Mouse (Mus musculus): ENCODE data around the gene Rab20. TPM values are rescaled to one million over a fixed set of nuclear protein-coding genes. Genes with fewer than 3 reads are reported as not detected.

Gene Rab20
- polyA plus RNA-seq (2015; fragmentation: Nextera tagmentation; extraction: Ambion mirVana), result 3.1 and 3.5 TPM in 2 replicates

GRCm38 (mm10) chr8:11477811-11478761 is at the start of gene Rab20:
Gene Rab20, minus strand, starts transcription at chr8:11478710.
- peaks cover 53% of the 10 kb centered on the region for H3K4me1 ChIP-seq (replicated peaks)
- no peak for DNase-seq
- ATAC-seq (ENCODE audit: low read depth), result peak; percentile 41
- no peaks in the 10 kb centered on the region for H3K9me3 ChIP-seq (replicated peaks)
- H3K36me3 ChIP-seq, result no peaks in the 10 kb centered on the region
- peak within 1 kb of the TSS; percentile 73 for H3K4me2 ChIP-seq
- peaks cover 96% of the 10 kb centered on the region for H3K27me3 ChIP-seq
- WGBS (ENCODE audit: insufficient replicate concordance), result under 1% methylated on average over 69 of the region's 69 CpGs
- H3K9ac ChIP-seq, result peak within 1 kb of the TSS; percentile 22; the same call in 1 of the 2 replicates
- H3K4me3 ChIP-seq (replicated peaks), result peak within 1 kb of the TSS; percentile 58
- no peak within 1 kb of the TSS for H3K27ac ChIP-seq

GRCm38 (mm10) chr8:11523331-11523730 is 44.8 kb upstream of the Rab20 start:
- no peak for DNase-seq

GRCm38 (mm10) chr8:11518676-11519075 is 40.2 kb upstream of the Rab20 start:
- no peaks in the 10 kb centered on the region for H3K27me3 ChIP-seq
- 84% methylated on average over 11 of the region's 11 CpGs for WGBS (ENCODE audit: insufficient replicate concordance)
- H3K9ac ChIP-seq, result no peak overlapping the region
- no peak overlapping the region for H3K4me3 ChIP-seq (replicated peaks)
- ATAC-seq (ENCODE audit: low read depth) (no peak), DNase-seq (no peak)
- H3K4me1 ChIP-seq (replicated peaks), result peaks cover 23% of the 10 kb centered on the region
- H3K9me3 ChIP-seq (replicated peaks), result no peaks in the 10 kb centered on the region
- no peak overlapping the region for H3K4me2 ChIP-seq
- H3K27ac ChIP-seq, result no peak overlapping the region
- peaks cover 76% of the 10 kb centered on the region for H3K36me3 ChIP-seq

More at GRCm38 (mm10) chr8:11523331-11523730, 44.8 kb upstream of the Rab20 start:
- H3K9me3 ChIP-seq (replicated peaks), result no peaks in the 10 kb centered on the region
- 0 out of 2 replicates have a peak, but pooled peaks cover 3% of the 10 kb centered on the region for H3K4me1 ChIP-seq (replicated peaks)
- H3K4me3 ChIP-seq (replicated peaks), result no peak overlapping the region
- no peak for ATAC-seq (ENCODE audit: low read depth)
- H3K4me2 ChIP-seq, result no peak overlapping the region
- H3K36me3 ChIP-seq, result peaks cover 48% of the 10 kb centered on the region
- no peak overlapping the region for H3K27ac ChIP-seq
- no peaks in the 10 kb centered on the region for H3K27me3 ChIP-seq
- H3K9ac ChIP-seq, result no peak overlapping the region
- WGBS (ENCODE audit: insufficient replicate concordance), result 68% methylated on average over 3 of the region's 3 CpGs

- WGBS (ENCODE audit: insufficient replicate concordance), result 83% methylated on average over 6 of the region's 6 CpGs
- H3K9ac ChIP-seq, result no peak overlapping the region
- ATAC-seq (ENCODE audit: low read depth) (no peak), DNase-seq (no peak)
- no peaks in the 10 kb centered on the region for H3K27me3 ChIP-seq
- H3K4me1 ChIP-seq (replicated peaks), result peaks cover 29% of the 10 kb centered on the region
- no peak overlapping the region for H3K4me3 ChIP-seq (replicated peaks)
- H3K4me2 ChIP-seq, result no peak overlapping the region
- H3K36me3 ChIP-seq, result peaks cover 83% of the 10 kb centered on the region
- H3K9me3 ChIP-seq (replicated peaks), result no peaks in the 10 kb centered on the region
- H3K27ac ChIP-seq, result no peak overlapping the region
Measured at GRCm38 (mm10) chr8:11518056-11518396, 39.5 kb upstream of the Rab20 start.

GRCm38 (mm10) chr8:11517366-11518055 is 39.0 kb upstream of the Rab20 start:
- ATAC-seq (ENCODE audit: low read depth) (no peak), DNase-seq (no peak)
- Histone ChIP-seq H3K9me3 (replicated peaks) (no peaks in the 10 kb centered on the region), H3K4me1 (replicated peaks) (peaks cover 34% of the 10 kb centered on the region), H3K4me3 (replicated peaks) (no peak overlapping the region), H3K36me3 (peaks cover 86% of the 10 kb centered on the region), H3K4me2 (no peak overlapping the region), H3K27ac (no peak overlapping the region), H3K27me3 (no peaks in the 10 kb centered on the region), H3K9ac (no peak overlapping the region)
- WGBS (ENCODE audit: insufficient replicate concordance), result 76% methylated on average over 16 of the region's 16 CpGs

- H3K4me2 ChIP-seq, result no peak overlapping the region
Measured at GRCm38 (mm10) chr8:11516292-11516691, 37.8 kb upstream of the Rab20 start.

GRCm38 (mm10) chr8:11513247-11513646 is 34.7 kb upstream of the Rab20 start:
- peak; percentile 55 for ATAC-seq (ENCODE audit: low read depth)
- H3K9me3 ChIP-seq (replicated peaks), result no peaks in the 10 kb centered on the region
- H3K27me3 ChIP-seq, result no peaks in the 10 kb centered on the region
- H3K27ac ChIP-seq, result peak overlapping the region; percentile 78
- no peak for DNase-seq
- WGBS (ENCODE audit: insufficient replicate concordance), result 48% methylated on average over 5 of the region's 5 CpGs
- peak overlapping the region; percentile 39 for H3K9ac ChIP-seq
- H3K4me1 ChIP-seq (replicated peaks), result peaks cover 43% of the 10 kb centered on the region
- peak overlapping the region; percentile 37 for H3K4me2 ChIP-seq
- 0 out of 2 replicates have a peak overlapping the region, but pooled peaks have one; percentile 0 for H3K4me3 ChIP-seq (replicated peaks)
- peaks cover 97% of the 10 kb centered on the region for H3K36me3 ChIP-seq

More at GRCm38 (mm10) chr8:11516292-11516691, 37.8 kb upstream of the Rab20 start:
- Histone ChIP-seq H3K9ac (no peak overlapping the region), H3K9me3 (replicated peaks) (no peaks in the 10 kb centered on the region), H3K36me3 (peaks cover 87% of the 10 kb centered on the region), H3K4me3 (replicated peaks) (no peak overlapping the region), H3K4me1 (replicated peaks) (peaks cover 43% of the 10 kb centered on the region), H3K27ac (no peak overlapping the region), H3K27me3 (no peaks in the 10 kb centered on the region)
- DNase-seq (no peak), ATAC-seq (ENCODE audit: low read depth) (no peak)
- 84% methylated on average over 9 of the region's 9 CpGs for WGBS (ENCODE audit: insufficient replicate concordance)

GRCm38 (mm10) chr8:11512711-11513110 is 34.2 kb upstream of the Rab20 start:
- Histone ChIP-seq H3K27me3 (no peaks in the 10 kb centered on the region), H3K9ac (peak overlapping the region; percentile 33), H3K4me1 (replicated peaks) (peaks cover 43% of the 10 kb centered on the region), H3K36me3 (peaks cover 96% of the 10 kb centered on the region), H3K27ac (peak overlapping the region; percentile 78), H3K9me3 (replicated peaks) (no peaks in the 10 kb centered on the region), H3K4me3 (replicated peaks) (0 out of 2 replicates have a peak overlapping the region, but pooled peaks have one; percentile 0), H3K4me2 (peak overlapping the region; percentile 37)
- 25% methylated on average over 9 of the region's 9 CpGs for WGBS (ENCODE audit: insufficient replicate concordance)
- ATAC-seq (ENCODE audit: low read depth), result peak; percentile 90
- DNase-seq, result peak; percentile 70

- Histone ChIP-seq H3K9me3 (replicated peaks) (no peaks in the 10 kb centered on the region), H3K27me3 (no peaks in the 10 kb centered on the region), H3K9ac (no peak overlapping the region), H3K4me2 (no peak overlapping the region), H3K4me3 (replicated peaks) (no peak overlapping the region), H3K4me1 (replicated peaks) (peaks cover 46% of the 10 kb centered on the region), H3K36me3 (peaks cover 97% of the 10 kb centered on the region), H3K27ac (no peak overlapping the region)
- no peak for ATAC-seq (ENCODE audit: low read depth)
- no peak for DNase-seq
- 83% methylated on average over 5 of the region's 5 CpGs for WGBS (ENCODE audit: insufficient replicate concordance)
Measured at GRCm38 (mm10) chr8:11510971-11511370, 32.5 kb upstream of the Rab20 start.

- Histone ChIP-seq H3K27ac (no peak overlapping the region), H3K36me3 (peaks cover 98% of the 10 kb centered on the region), H3K27me3 (no peaks in the 10 kb centered on the region), H3K4me3 (replicated peaks) (no peak overlapping the region), H3K9me3 (replicated peaks) (no peaks in the 10 kb centered on the region), H3K4me1 (replicated peaks) (peaks cover 28% of the 10 kb centered on the region), H3K9ac (no peak overlapping the region), H3K4me2 (no peak overlapping the region)
- DNase-seq (no peak), ATAC-seq (ENCODE audit: low read depth) (no peak)
- WGBS (ENCODE audit: insufficient replicate concordance), result 80% methylated on average over 10 of the region's 10 CpGs
Measured at GRCm38 (mm10) chr8:11508880-11509279, 30.4 kb upstream of the Rab20 start.

- Histone ChIP-seq H3K9me3 (replicated peaks) (no peaks in the 10 kb centered on the region), H3K27ac (no peak overlapping the region), H3K4me1 (replicated peaks) (peaks cover 7% of the 10 kb centered on the region), H3K4me2 (no peak overlapping the region), H3K4me3 (replicated peaks) (no peak overlapping the region), H3K27me3 (no peaks in the 10 kb centered on the region), H3K9ac (no peak overlapping the region), H3K36me3 (peaks cover 97% of the 10 kb centered on the region)
- 65% methylated on average over 6 of the region's 6 CpGs for WGBS (ENCODE audit: insufficient replicate concordance)
- ATAC-seq (ENCODE audit: low read depth), result 0 out of 2 replicates have a peak, but pooled peaks have one; percentile 33
- DNase-seq, result peak; percentile 22
Measured at GRCm38 (mm10) chr8:11506802-11507201, 28.3 kb upstream of the Rab20 start.

Measured in liver, embryonic 13.5 days (tissue).